Mouse (Mus musculus): ENCODE data around the gene Tsnaxip1. TPM values are rescaled to one million over a fixed set of nuclear protein-coding genes. Genes with fewer than 3 reads are reported as not detected.

Gene Tsnaxip1
- polyA plus RNA-seq, 1 experiment from 2014 or later = 0.07 TPM

GRCm38 (mm10) chr8:105799091-105799812, 28.3 kb upstream of the Tsnaxip1 start:
- peak overlapping the region; percentile 39 for H3K4me3 ChIP-seq (replicated peaks)
- peak overlapping the region; percentile 55 for H3K9ac ChIP-seq
- H3K4me2 ChIP-seq = peak overlapping the region; percentile 67
- WGBS (ENCODE audit: insufficient replicate concordance) = 26% methylated on average over 8 of the region's 8 CpGs
- peaks cover 89% of the 10 kb centered on the region for H3K4me1 ChIP-seq (replicated peaks)
- ATAC-seq (ENCODE audit: insufficient read depth) = peak; percentile 35
- H3K27me3 ChIP-seq = no peaks in the 10 kb centered on the region
- H3K9me3 ChIP-seq (replicated peaks) = no peaks in the 10 kb centered on the region
- peak overlapping the region; percentile 99 for H3K27ac ChIP-seq (replicated peaks)
- H3K36me3 ChIP-seq (replicated peaks) = peaks cover 83% of the 10 kb centered on the region

GRCm38 (mm10) chr8:105801153-105801904, 26.2 kb upstream of the Tsnaxip1 start:
- peak overlapping the region; percentile 41 for H3K4me3 ChIP-seq (replicated peaks)
- no peaks in the 10 kb centered on the region for H3K9me3 ChIP-seq (replicated peaks)
- no peaks in the 10 kb centered on the region for H3K27me3 ChIP-seq
- 29% methylated on average over 6 of the region's 6 CpGs for WGBS (ENCODE audit: insufficient replicate concordance)
- H3K27ac ChIP-seq (replicated peaks) = peak overlapping the region; percentile 99
- peak overlapping the region; percentile 67 for H3K4me2 ChIP-seq
- H3K36me3 ChIP-seq (replicated peaks) = peaks cover 83% of the 10 kb centered on the region
- peaks cover 87% of the 10 kb centered on the region for H3K4me1 ChIP-seq (replicated peaks)
- peak overlapping the region; percentile 52 for H3K9ac ChIP-seq
- ATAC-seq (ENCODE audit: insufficient read depth) = peak; percentile 93

GRCm38 (mm10) chr8:105804797-105805196, 22.7 kb upstream of the Tsnaxip1 start:
- H3K9me3 ChIP-seq (replicated peaks) = no peaks in the 10 kb centered on the region
- no peak overlapping the region for H3K4me2 ChIP-seq
- WGBS (ENCODE audit: insufficient replicate concordance) = 83% methylated on average over 7 of the region's 7 CpGs
- H3K9ac ChIP-seq = no peak overlapping the region
- H3K27me3 ChIP-seq = no peaks in the 10 kb centered on the region
- no peak for ATAC-seq (ENCODE audit: insufficient read depth)
- no peak overlapping the region for H3K4me3 ChIP-seq (replicated peaks)
- H3K4me1 ChIP-seq (replicated peaks) = peaks cover 90% of the 10 kb centered on the region
- peaks cover 89% of the 10 kb centered on the region for H3K36me3 ChIP-seq (replicated peaks)
- H3K27ac ChIP-seq (replicated peaks) = peak overlapping the region; percentile 75

- Histone ChIP-seq H3K4me2 (no peak overlapping the region), H3K36me3 (replicated peaks) (peaks cover 86% of the 10 kb centered on the region), H3K27ac (replicated peaks) (peak overlapping the region; percentile 75), H3K4me1 (replicated peaks) (peaks cover 87% of the 10 kb centered on the region), H3K9me3 (replicated peaks) (no peaks in the 10 kb centered on the region), H3K9ac (no peak overlapping the region), H3K27me3 (no peaks in the 10 kb centered on the region), H3K4me3 (replicated peaks) (no peak overlapping the region)
- 84% methylated on average over 3 of the region's 3 CpGs for WGBS (ENCODE audit: insufficient replicate concordance)
- no peak for ATAC-seq (ENCODE audit: insufficient read depth)
Measured at GRCm38 (mm10) chr8:105805346-105805745, 22.2 kb upstream of the Tsnaxip1 start.

GRCm38 (mm10) chr8:105805964-105806363, 21.6 kb upstream of the Tsnaxip1 start:
- peaks cover 88% of the 10 kb centered on the region for H3K4me1 ChIP-seq (replicated peaks)
- no peak for ATAC-seq (ENCODE audit: insufficient read depth)
- WGBS (ENCODE audit: insufficient replicate concordance) = 30% methylated on average over 1 of the region's 1 CpGs
- H3K27me3 ChIP-seq = no peaks in the 10 kb centered on the region
- H3K9ac ChIP-seq = no peak overlapping the region
- no peaks in the 10 kb centered on the region for H3K9me3 ChIP-seq (replicated peaks)
- peaks cover 87% of the 10 kb centered on the region for H3K36me3 ChIP-seq (replicated peaks)
- no peak overlapping the region for H3K4me3 ChIP-seq (replicated peaks)
- H3K27ac ChIP-seq (replicated peaks) = peak overlapping the region; percentile 75
- H3K4me2 ChIP-seq = no peak overlapping the region

- Histone ChIP-seq H3K36me3 (replicated peaks) (peaks cover 94% of the 10 kb centered on the region), H3K4me1 (replicated peaks) (peaks cover 91% of the 10 kb centered on the region), H3K9me3 (replicated peaks) (no peaks in the 10 kb centered on the region), H3K27me3 (no peaks in the 10 kb centered on the region), H3K4me3 (replicated peaks) (no peak overlapping the region), H3K4me2 (no peak overlapping the region), H3K27ac (replicated peaks) (peak overlapping the region; percentile 58), H3K9ac (no peak overlapping the region)
- ATAC-seq (ENCODE audit: insufficient read depth) = no peak
- 76% methylated on average over 5 of the region's 5 CpGs for WGBS (ENCODE audit: insufficient replicate concordance)
Measured at GRCm38 (mm10) chr8:105807766-105808165, 19.8 kb upstream of the Tsnaxip1 start.

- Histone ChIP-seq H3K4me2 (peak overlapping the region; percentile 8; the same call in 1 of the 2 replicates), H3K4me3 (replicated peaks) (no peak overlapping the region), H3K36me3 (replicated peaks) (peaks cover 94% of the 10 kb centered on the region), H3K9ac (no peak overlapping the region), H3K27me3 (no peaks in the 10 kb centered on the region), H3K9me3 (replicated peaks) (no peaks in the 10 kb centered on the region), H3K4me1 (replicated peaks) (peaks cover 91% of the 10 kb centered on the region), H3K27ac (replicated peaks) (peak overlapping the region; percentile 58)
- no peak for ATAC-seq (ENCODE audit: insufficient read depth)
- WGBS (ENCODE audit: insufficient replicate concordance) = 85% methylated on average over 2 of the region's 2 CpGs
Measured at GRCm38 (mm10) chr8:105808480-105808879, 19.1 kb upstream of the Tsnaxip1 start.

GRCm38 (mm10) chr8:105810245-105810786, 17.2 kb upstream of the Tsnaxip1 start:
- Histone ChIP-seq H3K27me3 (no peaks in the 10 kb centered on the region), H3K4me3 (replicated peaks) (peak overlapping the region; percentile 23), H3K4me1 (replicated peaks) (peaks cover 92% of the 10 kb centered on the region), H3K9me3 (replicated peaks) (no peaks in the 10 kb centered on the region), H3K36me3 (replicated peaks) (peaks cover 92% of the 10 kb centered on the region), H3K27ac (replicated peaks) (peak overlapping the region; percentile 82), H3K9ac (peak overlapping the region; percentile 15; the same call in 1 of the 2 replicates), H3K4me2 (peak overlapping the region; percentile 53)
- ATAC-seq (ENCODE audit: insufficient read depth) = no peak
- 40% methylated on average over 6 of the region's 6 CpGs for WGBS (ENCODE audit: insufficient replicate concordance)

GRCm38 (mm10) chr8:105811061-105811460, 16.5 kb upstream of the Tsnaxip1 start:
- peak overlapping the region; percentile 82 for H3K27ac ChIP-seq (replicated peaks)
- H3K4me2 ChIP-seq = peak overlapping the region; percentile 53
- ATAC-seq (ENCODE audit: insufficient read depth) = peak; percentile 58; the same call in 1 of the 2 replicates

GRCm38 (mm10) chr8:105811543-105811942, 16.0 kb upstream of the Tsnaxip1 start:
- WGBS (ENCODE audit: insufficient replicate concordance) = 37% methylated on average over 3 of the region's 3 CpGs
- peaks cover 90% of the 10 kb centered on the region for H3K4me1 ChIP-seq (replicated peaks)
- no peak for ATAC-seq (ENCODE audit: insufficient read depth)
- H3K9me3 ChIP-seq (replicated peaks) = no peaks in the 10 kb centered on the region
- H3K4me3 ChIP-seq (replicated peaks) = peak overlapping the region; percentile 23
- no peaks in the 10 kb centered on the region for H3K27me3 ChIP-seq
- H3K9ac ChIP-seq = peak overlapping the region; percentile 43
- H3K27ac ChIP-seq (replicated peaks) = peak overlapping the region; percentile 82
- H3K4me2 ChIP-seq = peak overlapping the region; percentile 53
- H3K36me3 ChIP-seq (replicated peaks) = peaks cover 89% of the 10 kb centered on the region

More at GRCm38 (mm10) chr8:105811061-105811460, 16.5 kb upstream of the Tsnaxip1 start:
- Histone ChIP-seq H3K9ac (peak overlapping the region; percentile 43; the same call in 1 of the 2 replicates), H3K4me3 (replicated peaks) (peak overlapping the region; percentile 23), H3K36me3 (replicated peaks) (peaks cover 92% of the 10 kb centered on the region), H3K9me3 (replicated peaks) (no peaks in the 10 kb centered on the region), H3K4me1 (replicated peaks) (peaks cover 92% of the 10 kb centered on the region), H3K27me3 (no peaks in the 10 kb centered on the region)
- 35% methylated on average over 10 of the region's 10 CpGs for WGBS (ENCODE audit: insufficient replicate concordance)

- 76% methylated on average over 5 of the region's 5 CpGs for WGBS (ENCODE audit: insufficient replicate concordance)
- H3K36me3 ChIP-seq (replicated peaks) = peaks cover 86% of the 10 kb centered on the region
- H3K27ac ChIP-seq (replicated peaks) = peak overlapping the region; percentile 82
- H3K9me3 ChIP-seq (replicated peaks) = no peaks in the 10 kb centered on the region
- H3K27me3 ChIP-seq = no peaks in the 10 kb centered on the region
- no peak for ATAC-seq (ENCODE audit: insufficient read depth)
- peak overlapping the region; percentile 12 for H3K9ac ChIP-seq
- peak overlapping the region; percentile 23; the same call in 1 of the 2 replicates for H3K4me3 ChIP-seq (replicated peaks)
- H3K4me1 ChIP-seq (replicated peaks) = peaks cover 87% of the 10 kb centered on the region
- peak overlapping the region; percentile 53 for H3K4me2 ChIP-seq
Measured at GRCm38 (mm10) chr8:105812511-105812910, 15.0 kb upstream of the Tsnaxip1 start.
